Mouse (Mus musculus) neural tube, embryonic 15.5 days (tissue): Measurements from ENCODE around the gene Tspan14. TPM values are rescaled to one million over a fixed set of nuclear protein-coding genes. Genes with fewer than 3 reads are reported as not detected.

ENCODE experiments used
- polyA plus RNA-seq: library from polyadenylated mRNA; unstranded; fragments of >200 nt; fragmentation: Nextera tagmentation; extraction: Ambion mirVana; gene quantifications from 2 replicates; pipeline ENCODE4 v1.2.1, GENCODE M21; 2015

Tspan14 gene
- polyA plus RNA-seq, 1 experiment from 2014 or later, result 45.5 TPM

Other genes with a start within 250 kb of the Tspan14 start
- 0.69 and 6.5 TPM in 2 replicates for gene Sh2d4b, start 73.5 kb downstream of the Tspan14 start, polyA plus RNA-seq
- gene Fam213a, start 47.0 kb upstream of the Tspan14 start, polyA plus RNA-seq, result 93.2 and 96.7 TPM in 2 replicates
- gene Dydc2, start 102.4 kb upstream of the Tspan14 start, polyA plus RNA-seq, result 0.32 and 0.38 TPM in 2 replicates
- gene Dydc1, start 106.1 kb upstream of the Tspan14 start, polyA plus RNA-seq, result 0.18 TPM in 1 of 2 replicates, not detected in the other
- 0.09 TPM in 1 of 2 replicates, not detected in the other for gene Mat1a, start 138.2 kb upstream of the Tspan14 start, polyA plus RNA-seq
- gene Sftpa1, start 165.0 kb upstream of the Tspan14 start, polyA plus RNA-seq, result not detected in 2 replicates
- gene Mbl1, start 184.7 kb upstream of the Tspan14 start, polyA plus RNA-seq, result not detected in 2 replicates
- gene Sftpd, start 218.3 kb upstream of the Tspan14 start, polyA plus RNA-seq, result not detected in 2 replicates